7 mouse cellular contexts compared by ENCODE assay signal in genomic region chr9:42463220-42463989, GRCm38 (mm10). TPM values are rescaled to one million over a fixed set of nuclear protein-coding genes. Genes with fewer than 3 reads are reported as not detected.
DNase-seq lines count a peak whose midpoint lies in the region; ATAC-seq and TF ChIP-seq lines count a peak whose summit lies in the region.

No protein-coding gene starts in this region.

- TF ChIP-seq CTCF in MEL (IDR thresholded peaks at IDR 0.05 in 2 of 3, conservative IDR thresholded peaks at IDR 0.05 in 1 of 3; ENCODE audit: control insufficient read depth in 1 of 3, insufficient read depth in 1 of 3, low read depth in 2 of 3, low read length in 3 of 3, poor library complexity in 1 of 3, severe bottlenecking in 1 of 3), result no peak
- no peak for TF ChIP-seq CTCF in intestine, postnatal 0 days (IDR thresholded peaks at IDR 0.05; ENCODE audit: low read depth)
- TF ChIP-seq CTCF in lung, postnatal 0 days (IDR thresholded peaks at IDR 0.05), result no peak

- peak overlapping the region; percentile 6; the same call in 1 of the 2 replicates for H3K4me2 ChIP-seq in intestine, postnatal 0 days (replicated peaks; ENCODE audit: low read depth)
- peak overlapping the region; percentile 35 for H3K4me2 ChIP-seq in lung, postnatal 0 days (replicated peaks; ENCODE audit: low read depth, low read length)

- peak in 1 of 2 experiments; percentile 66; a peak in 2 of 4 replicates for TF ChIP-seq POLR2A in MEL (IDR thresholded peaks at IDR 0.05; ENCODE audit: control insufficient read depth in 1 of 2, insufficient read depth in 1 of 2, low read depth in 1 of 2, low read length in 2 of 2, poor library complexity in 1 of 2)

- H3K9me3 ChIP-seq in MEL (replicated peaks; ENCODE audit: insufficient read depth, low read length), result no peaks in the 10 kb centered on the region
- H3K9me3 ChIP-seq in erythroblast, embryonic 14.5 days (ENCODE audit: control insufficient read depth, low read length), result no peaks in the 10 kb centered on the region
- no peaks in the 10 kb centered on the region for H3K9me3 ChIP-seq in intestine, postnatal 0 days (ENCODE audit: control insufficient read depth)
- no peaks in the 10 kb centered on the region for H3K9me3 ChIP-seq in lung, postnatal 0 days (ENCODE audit: low read length)

- peak overlapping the region; percentile 84 for H3K27ac ChIP-seq in MEL (ENCODE audit: control insufficient read depth, low read depth, low read length)
- H3K27ac ChIP-seq in intestine, postnatal 0 days (ENCODE audit: low read depth, low read length), result peak overlapping the region; percentile 71
- H3K27ac ChIP-seq in lung, postnatal 0 days (ENCODE audit: low read length), result peak overlapping the region; percentile 85

- peaks cover 0 to 28% of the 10 kb centered on the region in 2 experiments; a peak in 2 of 4 replicates for H3K36me3 ChIP-seq in MEL (ENCODE audit: control insufficient read depth in 1 of 2, insufficient read depth in 2 of 2, low read length in 2 of 2)
- peaks cover 38% of the 10 kb centered on the region for H3K36me3 ChIP-seq in erythroblast, embryonic 14.5 days (ENCODE audit: control insufficient read depth)
- H3K36me3 ChIP-seq in intestine, postnatal 0 days (ENCODE audit: control insufficient read depth, insufficient read depth), result no peaks in the 10 kb centered on the region
- no peaks in the 10 kb centered on the region for H3K36me3 ChIP-seq in lung, postnatal 0 days (ENCODE audit: insufficient read depth, low read length)

- 36% methylated on average over 8 of the region's 8 CpGs for WGBS in intestine, postnatal 0 days
- WGBS in lung, postnatal 0 days, result 32% methylated on average over 8 of the region's 8 CpGs

- ATAC-seq in intestine, postnatal 0 days, result peak; percentile 78
- ATAC-seq in lung, postnatal 0 days, result peak; percentile 92

- DNase-seq in 416B (ENCODE audit: low read depth) (peak; percentile 16), MEL (ENCODE audit: low read depth, low spot score) (peak; percentile 87)
- peak; percentile 93 for DNase-seq in lung, postnatal 0 days (ENCODE audit: low spot score)
- peak; percentile 80 for DNase-seq in thymus, postnatal 14 days
- DNase-seq in gastrocnemius, postnatal 4 days (ENCODE audit: low spot score in 2 of 2), result no peak

- no peak for TF ChIP-seq EP300 in MEL (IDR thresholded peaks at IDR 0.05; ENCODE audit: low read depth in 1 of 2, low read length in 2 of 2)
- peak; percentile 29; the same call in 1 of the 2 replicates for TF ChIP-seq EP300 in lung, postnatal 0 days (IDR thresholded peaks at IDR 0.05)

- no peak for TF ChIP-seq RAD21 in MEL (IDR thresholded peaks at IDR 0.05; ENCODE audit: low read depth, low read length)

- peaks cover 7 to 28% of the 10 kb centered on the region in 2 experiments for H3K4me1 ChIP-seq in MEL (ENCODE audit: control insufficient read depth in 1 of 2, insufficient read depth in 2 of 2, low read length in 2 of 2)
- peaks cover 83% of the 10 kb centered on the region for H3K4me1 ChIP-seq in erythroblast, embryonic 14.5 days (ENCODE audit: control insufficient read depth)
- peaks cover 30% of the 10 kb centered on the region for H3K4me1 ChIP-seq in intestine, postnatal 0 days (replicated peaks; ENCODE audit: control insufficient read depth, insufficient read depth, low read length)
- H3K4me1 ChIP-seq in lung, postnatal 0 days (ENCODE audit: insufficient read depth, low read depth, low read length), result peaks cover 40% of the 10 kb centered on the region

- no peaks in the 10 kb centered on the region for H3K27me3 ChIP-seq in MEL (ENCODE audit: control insufficient read depth in 1 of 2, insufficient read depth in 2 of 2, low read length in 2 of 2)
- H3K27me3 ChIP-seq in erythroblast, embryonic 14.5 days (ENCODE audit: control insufficient read depth), result no peaks in the 10 kb centered on the region
- no peaks in the 10 kb centered on the region for H3K27me3 ChIP-seq in intestine, postnatal 0 days (replicated peaks; ENCODE audit: control insufficient read depth, insufficient read depth, low read length)
- no peaks in the 10 kb centered on the region for H3K27me3 ChIP-seq in lung, postnatal 0 days (replicated peaks; ENCODE audit: insufficient read depth, low read length)

- H3K9ac ChIP-seq in MEL (ENCODE audit: control insufficient read depth, low read depth, low read length, poor library complexity, severe bottlenecking), result peak overlapping the region; percentile 41
- no peak overlapping the region; the same call in 1 of the 2 replicates for H3K9ac ChIP-seq in intestine, postnatal 0 days (ENCODE audit: low read depth, low read length)
- H3K9ac ChIP-seq in lung, postnatal 0 days (replicated peaks; ENCODE audit: low read depth), result no peak overlapping the region

- peak overlapping the region; percentile 40 to 54 for H3K4me3 ChIP-seq in MEL (ENCODE audit: control insufficient read depth in 1 of 2, insufficient read depth in 1 of 2, low read depth in 2 of 2, low read length in 2 of 2)
- H3K4me3 ChIP-seq in erythroblast, embryonic 14.5 days (replicated peaks), result peak overlapping the region; percentile 64
- no peak overlapping the region for H3K4me3 ChIP-seq in intestine, postnatal 0 days (ENCODE audit: low read depth, low read length)
- H3K4me3 ChIP-seq in lung, postnatal 0 days (ENCODE audit: low read depth, low read length), result no peak overlapping the region

- H3K79me2 ChIP-seq in MEL (ENCODE audit: control insufficient read depth, insufficient read depth, low read length, poor library complexity), result peaks cover 33% of the 10 kb centered on the region

TF ChIP-seq in MEL, 35 proteins besides CTCF, POLR2A, EP300 and RAD21:
- TF ChIP-seq SIN3A (IDR thresholded peaks at IDR 0.05; ENCODE audit: low read length), result peak; percentile 27; the same call in 1 of the 2 replicates
- 0 out of 2 replicates have a peak, but pooled peaks have one; percentile 21 for TF ChIP-seq TBP (IDR thresholded peaks at IDR 0.05; ENCODE audit: low read depth, low read length)
- TF ChIP-seq GATA1 (IDR thresholded peaks at IDR 0.05; ENCODE audit: low read depth, low read length), result no peak
- peak; percentile 56; the same call in 1 of the 2 replicates for TF ChIP-seq POLR2AphosphoS2 (IDR thresholded peaks at IDR 0.05; ENCODE audit: low read length)
- peak; percentile 25; the same call in 1 of the 2 replicates for TF ChIP-seq NELFE (IDR thresholded peaks at IDR 0.05; ENCODE audit: low read depth, low read length)
- TF ChIP-seq MXI1 (IDR thresholded peaks at IDR 0.05; ENCODE audit: low read depth, low read length), result peak; percentile 39; the same call in 1 of the 2 replicates

RNA-seq across cellular contexts. Expression of gene Tbcel, which starts 44.2 kb away (rescaled TPM):
- 13.8 and 15.5 TPM in 2 replicates for total RNA-seq in MEL (2012; rRNA removed)
- polyA plus RNA-seq in MEL (2012; ENCODE audit: insufficient read depth in 1 of 2, insufficient read length in 2 of 2, low read depth in 1 of 2, low replicate concordance in 2 of 2, missing spikeins in 1 of 2), result 10 to 100 TPM; 20.4 to 39.8 TPM
- polyA plus RNA-seq in erythroblast, embryonic 14.5 days (2012), result 1.6 and 3.1 TPM in 2 replicates
- polyA plus RNA-seq in intestine, postnatal 0 days (2015; fragmentation: Nextera tagmentation; extraction: Ambion mirVana), result 12.2 and 16.0 TPM in 2 replicates
- polyA plus RNA-seq in lung, postnatal 0 days (2015; fragmentation: Nextera tagmentation; extraction: Ambion mirVana), result 7.9 and 9.0 TPM in 2 replicates
- total RNA-seq in gastrocnemius, postnatal 4 days (2021), result 10 to 100 TPM; 23.2 to 26.4 TPM

Comparison
In these comparisons a context has a peak if more than half of its experiments do, and no peak if none do; other contexts are left out.
1. DNase-seq: peak in 416B (single experiment), MEL (single experiment), lung, postnatal 0 days (single experiment) and thymus, postnatal 14 days (single experiment); none in gastrocnemius, postnatal 4 days (0 of 2).
2. H3K4me3 ChIP-seq: peak in MEL (2 of 2) and erythroblast, embryonic 14.5 days (single experiment); none in intestine, postnatal 0 days (single experiment) and lung, postnatal 0 days (single experiment).
3. Peak in every context shown above with its lines, with median percentiles within 50 percentile points of each other: H3K27ac ChIP-seq.